Mouse (Mus musculus) intestine, postnatal 0 days (tissue): Measurements from ENCODE around the gene D17H6S53E. TPM values are rescaled to one million over a fixed set of nuclear protein-coding genes. Genes with fewer than 3 reads are reported as not detected.

Experiments
- ATAC-seq: fragments of 200-750 bp; cut with Nextera tagmentation; 2 replicates; pipeline ENCODE4 v1.8.0; 2017; ENCODE audit warnings: mild to moderate bottlenecking, moderate TSS enrichment, moderate library complexity
- H3K27ac ChIP-seq: fragments of 300-500 bp; sonication (generic); 2 replicates; pipeline ENCODE4 v1.5.1; 2014; ENCODE audit warnings: mild to moderate bottlenecking, low read depth, low read length, moderate library complexity
- H3K27me3 ChIP-seq: fragments of 300-500 bp; sonication (generic); replicated peaks from 2 replicates; pipeline ENCODE4 v1.6.1; 2014; ENCODE audit warnings: low read length, mixed read lengths; ENCODE audit not compliant: control insufficient read depth, insufficient read depth
- H3K36me3 ChIP-seq: fragments of 300-500 bp; sonication (generic); 2 replicates; pipeline ENCODE4 v1.6.1; 2014; ENCODE audit warnings: mild to moderate bottlenecking, moderate library complexity; ENCODE audit not compliant: control insufficient read depth, insufficient read depth
- H3K4me1 ChIP-seq: fragments of 300-500 bp; sonication (generic); replicated peaks from 2 replicates; pipeline ENCODE4 v1.6.1; 2014; ENCODE audit warnings: antibody characterized with exemption, low read length, mixed read lengths; ENCODE audit not compliant: control insufficient read depth, insufficient read depth
- H3K4me2 ChIP-seq: fragments of 300-500 bp; sonication (generic); replicated peaks from 2 replicates; pipeline ENCODE4 v1.6.1; 2014; ENCODE audit warnings: low read depth, mild to moderate bottlenecking, moderate library complexity
- H3K4me3 ChIP-seq: fragments of 300-500 bp; sonication (generic); 2 replicates; pipeline ENCODE4 v1.5.1; 2014; ENCODE audit warnings: low read depth, low read length
- H3K9ac ChIP-seq: fragments of 300-500 bp; sonication (generic); 2 replicates; pipeline ENCODE4 v1.6.1; 2014; ENCODE audit warnings: mild to moderate bottlenecking, low read depth, low read length
- H3K9me3 ChIP-seq: fragments of 300-500 bp; sonication (generic); 2 replicates; pipeline ENCODE4 v1.6.1; 2016; ENCODE audit warnings: mixed run types; ENCODE audit not compliant: control insufficient read depth
- CTCF ChIP-seq: sonication (generic); IDR thresholded peaks from 2 replicates; pipeline ENCODE4 v1.5.1; 2016; ENCODE audit warnings: low read depth, mild to moderate bottlenecking, control low read depth, antibody characterized with exemption, moderate library complexity
- WGBS: fragments of 180-500 bp; shearing (Covaris S2); extraction: QIAGEN DNeasy Blood & Tissue Kit; methylation state at CpG from one replicate; pipeline ENCODE4 v1.1.7; 2014; 5-methylcytosine and 5-hydroxymethylcytosine counted together
- polyA plus RNA-seq: library from polyadenylated mRNA; unstranded; fragments of >200 nt; fragmentation: Nextera tagmentation; extraction: Ambion mirVana; gene quantifications from 2 replicates; pipeline ENCODE4 v1.2.1, GENCODE M21; 2015

D17H6S53E gene
- polyA plus RNA-seq, 1 experiment from 2014 or later, result 26.3 TPM

DNA sequence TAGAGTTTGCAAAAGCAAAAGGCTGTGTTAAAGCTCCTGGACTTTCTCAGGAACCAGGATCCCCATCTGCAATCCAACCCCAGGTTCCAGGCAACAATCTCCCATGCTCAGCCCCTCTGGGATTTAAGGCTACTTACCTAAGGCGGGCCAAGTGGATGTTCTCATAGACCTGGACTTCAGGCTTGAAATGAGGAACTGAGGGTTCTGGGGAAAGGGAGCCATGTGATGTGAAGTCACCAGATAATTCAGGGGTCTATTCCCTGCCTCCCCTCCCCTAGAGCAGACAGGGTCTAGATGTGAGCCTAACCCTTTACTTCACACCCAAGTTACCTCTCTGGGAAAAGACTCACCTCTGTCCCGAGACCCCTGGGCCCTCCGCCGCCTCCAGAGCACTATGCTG is 45.5 kb upstream of the D17H6S53E start:
- H3K27ac ChIP-seq, result 0 out of 2 replicates have a peak overlapping the region, but pooled peaks have one; percentile 41

DNA sequence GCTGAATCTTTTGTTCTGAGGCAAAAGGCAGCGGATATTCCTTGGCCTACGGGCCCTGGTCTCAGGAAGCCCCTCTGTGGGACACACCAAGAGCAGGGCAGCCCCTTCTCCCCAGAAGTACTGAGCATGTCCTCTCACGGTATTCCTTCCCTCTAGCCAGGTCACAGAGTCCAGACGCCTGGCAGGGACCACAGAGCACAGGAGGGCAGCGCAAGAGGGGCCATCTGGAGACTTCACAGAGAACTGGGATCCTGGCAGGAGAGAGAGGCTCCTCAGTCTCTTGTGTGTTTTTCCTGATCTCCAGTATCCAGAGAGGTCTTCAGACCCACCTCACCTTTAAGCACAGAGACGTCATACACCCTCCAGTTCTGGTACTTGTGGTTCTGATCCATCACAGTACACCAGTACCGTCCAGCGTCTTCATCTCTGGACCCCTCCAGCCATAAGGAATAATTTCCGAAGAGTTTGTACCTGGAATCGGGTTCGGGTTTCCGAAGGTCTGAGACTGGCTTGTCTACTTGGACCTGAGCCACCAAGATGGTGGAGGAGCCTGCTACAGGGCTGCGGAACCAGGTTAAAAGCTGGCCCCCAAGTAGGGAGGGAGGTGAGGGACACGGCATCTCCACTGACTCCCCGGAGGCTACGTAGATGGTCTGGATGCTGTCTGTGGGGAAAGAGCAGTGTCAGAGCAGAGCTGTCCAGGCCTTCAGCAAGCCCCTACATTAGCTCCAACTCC is 43.2 kb upstream of the D17H6S53E start:
- no peak for ATAC-seq
- H3K27me3 ChIP-seq, result no peaks in the 10 kb centered on the region
- 87% methylated on average over 16 of the region's 16 CpGs for WGBS

More for the DNA sequence above, 45.5 kb upstream of the D17H6S53E start:
- H3K9ac ChIP-seq, result no peak overlapping the region
- no peak overlapping the region for H3K4me2 ChIP-seq
- ATAC-seq, result no peak
- no peaks in the 10 kb centered on the region for H3K36me3 ChIP-seq
- 89% methylated on average over 4 of the region's 4 CpGs for WGBS
- peaks cover 11% of the 10 kb centered on the region; the same call in 1 of the 2 replicates for H3K4me1 ChIP-seq
- H3K27me3 ChIP-seq, result no peaks in the 10 kb centered on the region
- H3K4me3 ChIP-seq, result no peak overlapping the region
- TF ChIP-seq CTCF, result no peak
- no peaks in the 10 kb centered on the region for H3K9me3 ChIP-seq

DNA sequence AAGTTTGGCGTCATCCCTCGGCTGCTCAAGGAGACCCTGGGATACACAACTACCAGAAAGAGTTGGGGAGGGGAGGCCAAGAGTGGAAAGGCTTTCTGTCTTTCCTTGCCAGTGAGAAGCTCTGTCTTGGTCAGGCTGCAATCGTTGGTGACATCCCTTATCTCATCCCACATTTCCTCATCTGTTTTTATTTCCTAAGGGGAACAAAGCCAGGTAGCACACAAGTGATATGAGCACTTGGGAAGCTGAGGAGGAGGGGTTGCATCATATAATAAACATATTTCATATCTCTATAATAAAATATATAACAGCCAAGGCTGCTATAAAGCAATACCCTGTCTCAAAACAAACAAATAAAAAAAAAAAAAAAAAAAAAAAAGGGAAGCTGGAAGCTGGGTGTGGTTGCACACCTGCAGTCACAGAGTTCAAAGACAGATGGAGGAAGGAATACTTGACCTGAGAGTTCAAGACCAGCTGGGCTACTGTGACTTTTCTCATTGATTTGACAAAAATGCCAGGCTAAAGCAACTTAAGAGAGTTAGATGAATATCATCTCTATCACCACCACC is 42.2 kb upstream of the D17H6S53E start:
- no peak overlapping the region for H3K4me2 ChIP-seq
- H3K9me3 ChIP-seq, result no peaks in the 10 kb centered on the region
- no peaks in the 10 kb centered on the region for H3K27me3 ChIP-seq
- 65% methylated on average over 3 of the region's 3 CpGs for WGBS
- no peaks in the 10 kb centered on the region for H3K36me3 ChIP-seq
- peaks cover 2% of the 10 kb centered on the region; the same call in 1 of the 2 replicates for H3K4me1 ChIP-seq
- no peak for TF ChIP-seq CTCF
- H3K4me3 ChIP-seq, result no peak overlapping the region
- no peak overlapping the region for H3K27ac ChIP-seq
- ATAC-seq, result no peak
- no peak overlapping the region for H3K9ac ChIP-seq

More for the DNA sequence above, 43.2 kb upstream of the D17H6S53E start:
- Histone ChIP-seq H3K36me3 (no peaks in the 10 kb centered on the region), H3K27ac (no peak overlapping the region), H3K9ac (no peak overlapping the region), H3K9me3 (no peaks in the 10 kb centered on the region), H3K4me1 (peaks cover 5% of the 10 kb centered on the region; the same call in 1 of the 2 replicates), H3K4me2 (no peak overlapping the region), H3K4me3 (no peak overlapping the region)
- no peak for TF ChIP-seq CTCF

DNA sequence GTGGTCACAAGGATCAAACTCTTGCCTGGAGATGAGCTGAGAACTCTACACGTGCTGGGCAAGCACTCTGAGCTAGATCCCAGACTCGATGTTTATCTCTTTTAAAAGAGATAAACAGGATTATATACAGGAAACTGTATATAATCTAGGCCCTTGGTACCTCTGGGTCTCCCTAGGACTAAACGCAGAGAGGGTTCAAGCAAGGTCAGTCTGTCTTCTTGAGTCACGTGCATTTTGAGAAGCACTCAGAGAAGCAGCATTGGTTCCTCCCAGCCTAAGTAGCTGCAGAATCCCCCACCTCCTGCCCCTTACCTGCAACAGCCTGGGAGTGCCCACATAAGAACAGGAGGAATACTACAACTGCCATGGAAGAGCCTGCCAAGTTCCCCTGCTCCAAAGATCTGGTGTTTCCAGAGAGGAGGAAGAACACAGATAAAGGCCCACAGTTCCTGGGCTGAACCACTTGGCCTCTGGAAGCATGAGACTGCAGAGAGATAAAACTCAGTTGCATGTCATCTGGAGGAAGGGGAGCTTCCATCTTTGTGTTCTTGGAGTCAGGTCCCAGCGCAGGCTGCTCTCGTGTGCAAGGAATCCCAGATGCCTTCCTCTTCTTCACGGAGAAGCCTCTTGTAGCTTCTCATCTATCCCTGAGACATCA is 40.8 kb upstream of the D17H6S53E start, which contains the start of gene Ly6g6f:
Ly6g6f (minus strand) TSS at position 403 of the 658 bp plus-strand sequence.
- peaks cover 8% of the 10 kb centered on the region; the same call in 1 of the 2 replicates for H3K4me1 ChIP-seq
- ATAC-seq, result no peak
- H3K27me3 ChIP-seq, result no peaks in the 10 kb centered on the region
- H3K4me3 ChIP-seq, result no peak within 1 kb of the TSS
- no peak for TF ChIP-seq CTCF
- no peak within 1 kb of the TSS for H3K9ac ChIP-seq
- WGBS, result 59% methylated on average over 7 of the region's 7 CpGs
- H3K36me3 ChIP-seq, result no peaks in the 10 kb centered on the region
- no peak within 1 kb of the TSS for H3K4me2 ChIP-seq
- no peaks in the 10 kb centered on the region for H3K9me3 ChIP-seq
- no peak within 1 kb of the TSS for H3K27ac ChIP-seq

DNA sequence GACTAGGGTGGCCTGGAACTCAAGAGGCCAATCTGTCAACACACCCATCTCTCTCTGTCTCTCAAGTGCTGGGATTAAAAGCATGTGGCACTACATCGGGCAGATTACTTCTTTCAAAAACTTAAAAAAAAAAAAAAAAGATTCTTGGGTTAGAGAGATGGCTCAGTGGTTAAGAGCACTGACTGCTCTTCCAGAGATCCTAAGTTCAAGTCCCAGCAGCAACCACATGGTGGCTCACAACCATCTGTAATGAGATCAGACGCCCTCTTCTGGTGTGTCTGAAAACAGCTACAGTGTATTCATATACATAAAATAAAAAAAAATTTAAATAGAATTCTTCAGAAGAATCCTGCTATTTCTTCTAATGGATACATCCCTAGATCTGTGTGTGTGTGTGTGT is 38.0 kb upstream of the D17H6S53E start:
- no peak overlapping the region for H3K4me2 ChIP-seq
- peaks cover 8% of the 10 kb centered on the region; the same call in 1 of the 2 replicates for H3K4me1 ChIP-seq
- no peak overlapping the region for H3K9ac ChIP-seq
- H3K27me3 ChIP-seq, result no peaks in the 10 kb centered on the region
- H3K36me3 ChIP-seq, result peaks cover 23% of the 10 kb centered on the region
- no peak overlapping the region for H3K27ac ChIP-seq
- no peak for ATAC-seq
- TF ChIP-seq CTCF, result peak; percentile 62
- WGBS, result 48% methylated on average over 2 of the region's 2 CpGs
- no peaks in the 10 kb centered on the region for H3K9me3 ChIP-seq
- no peak overlapping the region for H3K4me3 ChIP-seq
